Mouse (Mus musculus): ENCODE results near the gene Lhfpl2.

- TF ChIP-seq REST (IDR thresholded peaks at IDR 0.05; ENCODE audit: insufficient read depth, insufficient read length) (no peak), POLR2A (IDR thresholded peaks at IDR 0.05; ENCODE audit: insufficient read length, low read depth) (no peak), USF1 (IDR thresholded peaks at IDR 0.05; ENCODE audit: low read depth) (no peak), MYOG (IDR thresholded peaks at IDR 0.05; ENCODE audit: control insufficient read depth in 1 of 3, insufficient read depth in 1 of 3, insufficient read length in 2 of 3, low read depth in 2 of 3) (no peak)
These were observed 33.8 kb downstream of the Lhfpl2 start for GRCm38 (mm10) chr13:94091366-94091765.
